Mouse (Mus musculus): ENCODE measurements around the gene Acsl5. TPM values are rescaled to one million over a fixed set of nuclear protein-coding genes. Genes with fewer than 3 reads are reported as not detected.

Gene Acsl5
- polyA plus RNA-seq, 1 experiment = 10.5 TPM

DNA sequence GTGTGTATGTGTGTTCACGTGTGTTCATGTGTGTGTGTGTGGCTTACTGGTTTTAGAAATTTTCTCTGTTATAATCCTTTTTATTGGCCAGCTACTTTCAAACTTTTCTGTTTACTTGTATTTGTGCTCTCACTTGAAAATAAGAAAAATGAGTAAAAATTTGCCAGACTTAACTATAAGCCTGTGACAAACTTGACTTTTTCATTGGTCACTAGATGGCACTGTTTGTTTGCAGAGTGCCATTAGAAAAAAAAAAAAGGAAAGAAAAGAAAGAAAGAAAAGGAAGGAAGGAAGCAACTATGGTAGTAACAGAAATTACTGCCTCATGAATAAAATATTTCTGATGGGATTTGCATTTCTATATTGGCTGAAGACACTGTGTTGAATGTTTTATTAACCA, 84.1 kb downstream of the Acsl5 start:
- no peak for DNase-seq (ENCODE audit: low read depth in 1 of 2, low spot score in 2 of 2)
- TF ChIP-seq POLR2A (IDR thresholded peaks at IDR 0.05; ENCODE audit: low read depth, low read length) (no peak), CTCF (IDR thresholded peaks at IDR 0.05; ENCODE audit: extremely low read depth, insufficient read depth, insufficient read length, insufficient replicate concordance) (no peak)
- no peak overlapping the region for H3K4me3 ChIP-seq (ENCODE audit: extremely low read depth, insufficient read depth, insufficient read length)
- no peaks in the 10 kb centered on the region for H3K4me1 ChIP-seq (ENCODE audit: control insufficient read depth, insufficient read depth, insufficient read length)
- H3K27me3 ChIP-seq (ENCODE audit: control insufficient read depth, insufficient read depth, low read length) = no peaks in the 10 kb centered on the region
- no peak overlapping the region for H3K27ac ChIP-seq (ENCODE audit: insufficient read depth, low read length)
- peaks cover 3% of the 10 kb centered on the region; the same call in 1 of the 2 replicates for H3K36me3 ChIP-seq (ENCODE audit: control insufficient read depth, insufficient read depth, low read length)
- WGBS = 100% methylated on average over 1 of the region's 1 CpGs

- H3K27me3 ChIP-seq (ENCODE audit: control insufficient read depth, insufficient read depth, low read length) = no peaks in the 10 kb centered on the region
- 94% methylated on average over 12 of the region's 12 CpGs for WGBS
- no peak overlapping the region for H3K27ac ChIP-seq (ENCODE audit: insufficient read depth, low read length)
- no peak overlapping the region for H3K4me3 ChIP-seq (ENCODE audit: extremely low read depth, insufficient read depth, insufficient read length)
- peaks cover 5% of the 10 kb centered on the region; the same call in 1 of the 2 replicates for H3K36me3 ChIP-seq (ENCODE audit: control insufficient read depth, insufficient read depth, low read length)
- H3K4me1 ChIP-seq (ENCODE audit: control insufficient read depth, insufficient read depth, insufficient read length) = no peaks in the 10 kb centered on the region
- no peak for DNase-seq (ENCODE audit: low read depth in 1 of 2, low spot score in 2 of 2)
- no peak for TF ChIP-seq POLR2A (IDR thresholded peaks at IDR 0.05; ENCODE audit: low read depth, low read length)
- TF ChIP-seq CTCF (IDR thresholded peaks at IDR 0.05; ENCODE audit: extremely low read depth, insufficient read depth, insufficient read length, insufficient replicate concordance) = no peak
Measured at GRCm38 (mm10) chr19:55336441-55336840, 84.7 kb downstream of the Acsl5 start.

DNA sequence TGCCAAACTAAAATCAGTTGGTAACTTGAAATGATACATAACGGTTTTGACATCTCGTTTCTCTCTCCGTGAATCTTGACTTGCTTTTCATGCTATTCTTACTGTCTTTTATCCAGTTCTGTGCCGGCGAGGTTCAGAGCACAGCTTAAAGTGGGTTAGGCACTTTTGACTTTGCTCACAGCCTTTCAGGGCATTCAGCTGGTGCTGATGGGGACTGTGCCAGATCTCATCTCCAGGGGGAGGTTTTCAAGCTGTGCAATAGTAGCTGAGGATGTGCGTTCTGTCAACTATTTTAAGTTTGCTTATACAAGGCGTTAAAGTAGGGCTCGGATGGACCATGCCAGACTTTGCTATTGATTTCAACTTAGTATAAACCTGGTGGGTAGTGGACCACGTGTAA, 85.3 kb downstream of the Acsl5 start:
- Histone ChIP-seq H3K27me3 (ENCODE audit: control insufficient read depth, insufficient read depth, low read length) (no peaks in the 10 kb centered on the region), H3K4me1 (ENCODE audit: control insufficient read depth, insufficient read depth, insufficient read length) (no peaks in the 10 kb centered on the region), H3K27ac (ENCODE audit: insufficient read depth, low read length) (no peak overlapping the region), H3K36me3 (ENCODE audit: control insufficient read depth, insufficient read depth, low read length) (peaks cover 5% of the 10 kb centered on the region; the same call in 1 of the 2 replicates), H3K4me3 (ENCODE audit: extremely low read depth, insufficient read depth, insufficient read length) (no peak overlapping the region)
- no peak for TF ChIP-seq CTCF (IDR thresholded peaks at IDR 0.05; ENCODE audit: extremely low read depth, insufficient read depth, insufficient read length, insufficient replicate concordance)
- no peak for TF ChIP-seq POLR2A (IDR thresholded peaks at IDR 0.05; ENCODE audit: low read depth, low read length)
- DNase-seq (ENCODE audit: low read depth in 1 of 2, low spot score in 2 of 2) = no peak
- 95% methylated on average over 9 of the region's 9 CpGs for WGBS

DNA sequence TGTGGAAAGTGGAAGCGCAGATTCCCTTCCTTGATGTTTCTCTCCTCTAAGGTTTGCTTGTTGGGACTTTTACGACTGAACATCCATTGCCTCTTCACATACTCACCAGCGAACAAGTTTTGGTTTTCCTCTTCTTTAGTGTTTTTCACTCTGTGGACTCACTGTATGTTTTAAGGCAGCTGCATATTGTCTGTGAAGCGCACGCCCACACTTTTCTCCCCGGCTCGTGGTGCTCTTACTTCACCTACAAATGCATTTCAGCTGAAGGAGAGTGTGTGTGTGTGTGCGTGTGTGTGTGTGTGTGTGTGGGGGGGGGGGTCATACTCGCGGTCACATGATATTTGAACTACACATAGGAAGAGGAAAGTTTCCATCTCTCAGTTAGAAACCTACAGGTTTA, 85.9 kb downstream of the Acsl5 start:
- DNase-seq (ENCODE audit: low read depth in 1 of 2, low spot score in 2 of 2) = no peak
- no peak for TF ChIP-seq CTCF (IDR thresholded peaks at IDR 0.05; ENCODE audit: extremely low read depth, insufficient read depth, insufficient read length, insufficient replicate concordance)
- WGBS = 86% methylated on average over 10 of the region's 10 CpGs

GRCm38 (mm10) chr19:55340521-55340920, 88.8 kb downstream of the Acsl5 start:
- 93% methylated on average over 6 of the region's 6 CpGs for WGBS
- no peak overlapping the region for H3K27ac ChIP-seq (ENCODE audit: insufficient read depth, low read length)
- peaks cover 5% of the 10 kb centered on the region; the same call in 1 of the 2 replicates for H3K36me3 ChIP-seq (ENCODE audit: control insufficient read depth, insufficient read depth, low read length)
- no peak for DNase-seq (ENCODE audit: low read depth in 1 of 2, low spot score in 2 of 2)
- TF ChIP-seq CTCF (IDR thresholded peaks at IDR 0.05; ENCODE audit: extremely low read depth, insufficient read depth, insufficient read length, insufficient replicate concordance) (no peak), POLR2A (IDR thresholded peaks at IDR 0.05; ENCODE audit: low read depth, low read length) (no peak)
- no peak overlapping the region for H3K4me3 ChIP-seq (ENCODE audit: extremely low read depth, insufficient read depth, insufficient read length)
- H3K4me1 ChIP-seq (ENCODE audit: control insufficient read depth, insufficient read depth, insufficient read length) = no peaks in the 10 kb centered on the region
- H3K27me3 ChIP-seq (ENCODE audit: control insufficient read depth, insufficient read depth, low read length) = no peaks in the 10 kb centered on the region

More for the DNA sequence above, 85.9 kb downstream of the Acsl5 start:
- no peaks in the 10 kb centered on the region for H3K4me1 ChIP-seq (ENCODE audit: control insufficient read depth, insufficient read depth, insufficient read length)
- no peak overlapping the region for H3K27ac ChIP-seq (ENCODE audit: insufficient read depth, low read length)
- no peaks in the 10 kb centered on the region for H3K27me3 ChIP-seq (ENCODE audit: control insufficient read depth, insufficient read depth, low read length)
- H3K36me3 ChIP-seq (ENCODE audit: control insufficient read depth, insufficient read depth, low read length) = peaks cover 5% of the 10 kb centered on the region; the same call in 1 of the 2 replicates
- H3K4me3 ChIP-seq (ENCODE audit: extremely low read depth, insufficient read depth, insufficient read length) = no peak overlapping the region

- H3K27ac ChIP-seq (ENCODE audit: insufficient read depth, low read length) = no peak overlapping the region
- DNase-seq (ENCODE audit: low read depth in 1 of 2, low spot score in 2 of 2) = no peak
- no peak overlapping the region for H3K4me3 ChIP-seq (ENCODE audit: extremely low read depth, insufficient read depth, insufficient read length)
- WGBS = 65% methylated on average over 3 of the region's 3 CpGs
- no peak for TF ChIP-seq CTCF (IDR thresholded peaks at IDR 0.05; ENCODE audit: extremely low read depth, insufficient read depth, insufficient read length, insufficient replicate concordance)
- TF ChIP-seq POLR2A (IDR thresholded peaks at IDR 0.05; ENCODE audit: low read depth, low read length) = no peak
- H3K36me3 ChIP-seq (ENCODE audit: control insufficient read depth, insufficient read depth, low read length) = peaks cover 5% of the 10 kb centered on the region; the same call in 1 of the 2 replicates
- no peaks in the 10 kb centered on the region for H3K27me3 ChIP-seq (ENCODE audit: control insufficient read depth, insufficient read depth, low read length)
- no peaks in the 10 kb centered on the region for H3K4me1 ChIP-seq (ENCODE audit: control insufficient read depth, insufficient read depth, insufficient read length)
Measured at GRCm38 (mm10) chr19:55341377-55341776, 89.6 kb downstream of the Acsl5 start.

GRCm38 (mm10) chr19:55342423-55342822, 90.7 kb downstream of the Acsl5 start:
- no peak for DNase-seq (ENCODE audit: low read depth in 1 of 2, low spot score in 2 of 2)
- H3K27ac ChIP-seq (ENCODE audit: insufficient read depth, low read length) = no peak overlapping the region

More at GRCm38 (mm10) chr19:55342423-55342822, 90.7 kb downstream of the Acsl5 start:
- 92% methylated on average over 7 of the region's 7 CpGs for WGBS
- H3K4me3 ChIP-seq (ENCODE audit: extremely low read depth, insufficient read depth, insufficient read length) = no peak overlapping the region
- peaks cover 5% of the 10 kb centered on the region; the same call in 1 of the 2 replicates for H3K36me3 ChIP-seq (ENCODE audit: control insufficient read depth, insufficient read depth, low read length)
- H3K4me1 ChIP-seq (ENCODE audit: control insufficient read depth, insufficient read depth, insufficient read length) = no peaks in the 10 kb centered on the region
- TF ChIP-seq CTCF (IDR thresholded peaks at IDR 0.05; ENCODE audit: extremely low read depth, insufficient read depth, insufficient read length, insufficient replicate concordance) (no peak), POLR2A (IDR thresholded peaks at IDR 0.05; ENCODE audit: low read depth, low read length) (no peak)
- no peaks in the 10 kb centered on the region for H3K27me3 ChIP-seq (ENCODE audit: control insufficient read depth, insufficient read depth, low read length)
